ENCODE assay signal across 8 mouse cellular contexts in genomic region chr19:57358322-57358721, GRCm38 (mm10). TPM values are rescaled to one million over a fixed set of nuclear protein-coding genes. Genes with fewer than 3 reads are reported as not detected.
DNase-seq lines count a peak whose midpoint lies in the region; ATAC-seq and TF ChIP-seq lines count a peak whose summit lies in the region.

No protein-coding gene starts in this region.

- TF ChIP-seq CTCF in hindbrain, postnatal 0 days (IDR thresholded peaks at IDR 0.05; ENCODE audit: low read depth), result peak; percentile 62

- WGBS in hindbrain, embryonic 13.5 days, result 80% methylated on average over 12 of the region's 12 CpGs
- 77% methylated on average over 12 of the region's 12 CpGs for WGBS in hindbrain, embryonic 14.5 days
- 77% methylated on average over 12 of the region's 12 CpGs for WGBS in hindbrain, postnatal 0 days
- WGBS in limb, embryonic 13.5 days, result 85% methylated on average over 12 of the region's 12 CpGs

- H3K9ac ChIP-seq in hindbrain, embryonic 13.5 days, result no peak overlapping the region
- no peak overlapping the region for H3K9ac ChIP-seq in hindbrain, embryonic 14.5 days
- no peak overlapping the region for H3K9ac ChIP-seq in hindbrain, postnatal 0 days (replicated peaks; ENCODE audit: low read length)
- no peak overlapping the region for H3K9ac ChIP-seq in limb, embryonic 13.5 days

- H3K4me2 ChIP-seq in hindbrain, embryonic 13.5 days, result 0 out of 2 replicates have a peak overlapping the region, but pooled peaks have one; percentile 1
- no peak overlapping the region for H3K4me2 ChIP-seq in hindbrain, embryonic 14.5 days (replicated peaks)
- no peak overlapping the region for H3K4me2 ChIP-seq in hindbrain, postnatal 0 days (ENCODE audit: low read depth, low read length)
- peak overlapping the region; percentile 70; the same call in 1 of the 2 replicates for H3K4me2 ChIP-seq in limb, embryonic 13.5 days (replicated peaks)

- no peak overlapping the region for H3K4me3 ChIP-seq in hindbrain, embryonic 13.5 days
- no peak overlapping the region for H3K4me3 ChIP-seq in hindbrain, embryonic 14.5 days (replicated peaks; ENCODE audit: low read length)
- H3K4me3 ChIP-seq in hindbrain, postnatal 0 days (ENCODE audit: low read length), result no peak overlapping the region
- H3K4me3 ChIP-seq in limb, embryonic 13.5 days, result no peak overlapping the region

- 0 out of 2 replicates have a peak overlapping the region, but pooled peaks have one; percentile 12 for H3K27ac ChIP-seq in hindbrain, embryonic 13.5 days
- no peak overlapping the region for H3K27ac ChIP-seq in hindbrain, embryonic 14.5 days
- H3K27ac ChIP-seq in hindbrain, postnatal 0 days, result no peak overlapping the region
- no peak overlapping the region for H3K27ac ChIP-seq in limb, embryonic 13.5 days

- H3K27me3 ChIP-seq in hindbrain, embryonic 13.5 days, result no peaks in the 10 kb centered on the region
- H3K27me3 ChIP-seq in hindbrain, embryonic 14.5 days (ENCODE audit: control insufficient read depth, insufficient read depth, low read length), result no peaks in the 10 kb centered on the region
- H3K27me3 ChIP-seq in hindbrain, postnatal 0 days (ENCODE audit: insufficient read depth, low read length), result no peaks in the 10 kb centered on the region
- no peaks in the 10 kb centered on the region for H3K27me3 ChIP-seq in limb, embryonic 13.5 days

- H3K9me3 ChIP-seq in hindbrain, embryonic 13.5 days, result no peaks in the 10 kb centered on the region
- no peaks in the 10 kb centered on the region for H3K9me3 ChIP-seq in hindbrain, embryonic 14.5 days (ENCODE audit: control insufficient read depth, low read length)
- no peaks in the 10 kb centered on the region for H3K9me3 ChIP-seq in hindbrain, postnatal 0 days (ENCODE audit: low read length)
- H3K9me3 ChIP-seq in limb, embryonic 13.5 days, result no peaks in the 10 kb centered on the region

- peaks cover 33% of the 10 kb centered on the region for H3K4me1 ChIP-seq in hindbrain, embryonic 13.5 days (replicated peaks)
- peaks cover 14% of the 10 kb centered on the region for H3K4me1 ChIP-seq in hindbrain, embryonic 14.5 days (replicated peaks; ENCODE audit: control insufficient read depth, insufficient read depth, low read length)
- peaks cover 14% of the 10 kb centered on the region; the same call in 1 of the 2 replicates for H3K4me1 ChIP-seq in hindbrain, postnatal 0 days (ENCODE audit: insufficient read depth, low read length)
- H3K4me1 ChIP-seq in limb, embryonic 13.5 days, result peaks cover 57% of the 10 kb centered on the region

- no peak for ATAC-seq in hindbrain, embryonic 13.5 days (ENCODE audit: low FRiP score)
- no peak for ATAC-seq in hindbrain, embryonic 14.5 days (ENCODE audit: low FRiP score)
- no peak for ATAC-seq in hindbrain, postnatal 0 days
- no peak for ATAC-seq in limb, embryonic 13.5 days (ENCODE audit: low FRiP score, low read depth)

- DNase-seq in hindbrain, embryonic 14.5 days (ENCODE audit: low spot score), result no peak
- peak; percentile 59 to 84 for DNase-seq in adrenal gland, postnatal 36 days
- peak; percentile 51 to 63 for DNase-seq in frontal cortex, postnatal 14 days (ENCODE audit: low spot score in 2 of 2)
- DNase-seq in hindbrain, postnatal 0 days (ENCODE audit: low spot score), result peak; percentile 52
- peak; percentile 78 to 82 for DNase-seq in natural killer cell, adult 2 months (ENCODE audit: low spot score in 2 of 2)
- DNase-seq in testis, postnatal 14 days (ENCODE audit: low spot score), result peak; percentile 64

- no peaks in the 10 kb centered on the region for H3K36me3 ChIP-seq in hindbrain, embryonic 13.5 days
- H3K36me3 ChIP-seq in hindbrain, embryonic 14.5 days (replicated peaks; ENCODE audit: control insufficient read depth, insufficient read depth), result no peaks in the 10 kb centered on the region
- no peaks in the 10 kb centered on the region for H3K36me3 ChIP-seq in hindbrain, postnatal 0 days (ENCODE audit: insufficient read depth, low read length)
- H3K36me3 ChIP-seq in limb, embryonic 13.5 days, result no peaks in the 10 kb centered on the region

RNA-seq across cellular contexts. Expression of gene Fam160b1, which starts 2.2 kb away (rescaled TPM):
- polyA plus RNA-seq in hindbrain, embryonic 13.5 days (2015; fragmentation: Nextera tagmentation; extraction: Ambion mirVana), result 13.5 and 13.7 TPM in 2 replicates
- 17.4 and 18.5 TPM in 2 replicates for polyA plus RNA-seq in hindbrain, embryonic 14.5 days (2014; fragmentation: Nextera tagmentation; extraction: Ambion mirVana)
- total RNA-seq in adrenal gland, postnatal 36 days (2021), result 10 to 100 TPM; 20.8 to 21.0 TPM
- total RNA-seq in hindbrain, postnatal 0 days (2014; rRNA removed), result 18.2 and 19.7 TPM in 2 replicates
- polyA plus RNA-seq in hindbrain, postnatal 0 days (2015; fragmentation: Nextera tagmentation; extraction: Ambion mirVana), result 10.9 and 11.2 TPM in 2 replicates
- polyA plus RNA-seq in limb, embryonic 13.5 days (2015; fragmentation: Nextera tagmentation; extraction: Ambion mirVana), result 15.8 and 16.2 TPM in 2 replicates

RNA-seq across cellular contexts. Expression of gene Ablim1, which starts 43.6 kb away (rescaled TPM):
- 37.9 and 40.2 TPM in 2 replicates for polyA plus RNA-seq in hindbrain, embryonic 13.5 days (2015; fragmentation: Nextera tagmentation; extraction: Ambion mirVana)
- 56.6 and 61.8 TPM in 2 replicates for polyA plus RNA-seq in hindbrain, embryonic 14.5 days (2014; fragmentation: Nextera tagmentation; extraction: Ambion mirVana)
- 10 to 100 TPM; 34.0 to 37.0 TPM for total RNA-seq in adrenal gland, postnatal 36 days (2021)
- total RNA-seq in hindbrain, postnatal 0 days (2014; rRNA removed), result 71.7 and 110 TPM in 2 replicates
- 43.0 and 44.7 TPM in 2 replicates for polyA plus RNA-seq in hindbrain, postnatal 0 days (2015; fragmentation: Nextera tagmentation; extraction: Ambion mirVana)
- 29.1 and 34.0 TPM in 2 replicates for polyA plus RNA-seq in limb, embryonic 13.5 days (2015; fragmentation: Nextera tagmentation; extraction: Ambion mirVana)

Comparison
In these comparisons a context has a peak if more than half of its experiments do, and no peak if none do; other contexts are left out.
1. H3K4me2 ChIP-seq: peak in hindbrain, embryonic 13.5 days (single experiment) and limb, embryonic 13.5 days (single experiment); none in hindbrain, embryonic 14.5 days (single experiment) and hindbrain, postnatal 0 days (single experiment).